Mouse (Mus musculus): ENCODE data around the gene Lrp1.

DNA sequence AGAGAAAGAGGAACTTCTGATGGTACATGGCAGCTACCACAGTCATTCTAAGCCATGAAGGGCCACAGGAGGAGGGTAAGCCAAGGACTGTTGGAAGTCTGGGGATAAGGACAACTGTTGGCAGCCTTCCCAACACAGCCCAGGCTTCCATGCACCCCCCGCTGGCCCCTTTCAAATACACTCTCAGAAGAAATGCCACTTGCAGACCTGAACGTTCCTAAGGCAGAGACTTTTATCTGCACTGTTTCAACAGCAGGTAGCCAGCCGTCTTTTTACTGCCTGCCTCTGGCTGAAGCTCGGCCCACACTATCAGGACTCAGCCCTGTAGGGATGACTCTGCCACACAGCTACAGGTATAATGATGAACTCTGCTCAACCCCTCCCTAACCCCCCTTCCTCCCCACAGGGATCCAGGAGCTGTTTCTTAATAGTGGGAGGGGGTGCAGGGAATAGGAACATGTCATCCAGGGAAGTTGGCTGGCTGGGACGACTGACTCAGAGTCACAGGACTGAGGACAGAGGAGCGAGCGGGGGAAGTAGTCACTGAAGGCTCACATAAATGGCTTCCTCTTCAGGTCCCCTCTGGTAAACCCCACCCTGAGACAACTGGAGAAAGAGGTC, 24.5 kb downstream of the Lrp1 start:
- TF ChIP-seq CTCF (IDR thresholded peaks at IDR 0.05; ENCODE audit: borderline replicate concordance, insufficient read depth, low read length) = no peak
- TF ChIP-seq POLR2A (IDR thresholded peaks at IDR 0.05; ENCODE audit: low read depth, low read length) = no peak

All from embryonic fibroblast, embryonic 13.5 days (primary cell).